Mouse (Mus musculus) spleen, postnatal 4 days (tissue): ENCODE results near the gene Brsk2.
"Not testable (repeated sequence)": the region's sequence is repeated elsewhere in the genome, so short reads cannot be mapped to it uniquely, and the experiment has no call there.

Experiments
- DNase-seq, 2 experiments: peaks; one replicate each; pipeline ENCODE4 v3.0.0; 2022; ENCODE audit warnings: low spot score in 2 of 2

The Brsk2 gene

GRCm38 (mm10) chr7:141948906-141949798 is at the start of gene Brsk2:
Brsk2 (plus strand) TSS chr7:141949751.
- DNase-seq = peak; percentile 78 to 89

DNA sequence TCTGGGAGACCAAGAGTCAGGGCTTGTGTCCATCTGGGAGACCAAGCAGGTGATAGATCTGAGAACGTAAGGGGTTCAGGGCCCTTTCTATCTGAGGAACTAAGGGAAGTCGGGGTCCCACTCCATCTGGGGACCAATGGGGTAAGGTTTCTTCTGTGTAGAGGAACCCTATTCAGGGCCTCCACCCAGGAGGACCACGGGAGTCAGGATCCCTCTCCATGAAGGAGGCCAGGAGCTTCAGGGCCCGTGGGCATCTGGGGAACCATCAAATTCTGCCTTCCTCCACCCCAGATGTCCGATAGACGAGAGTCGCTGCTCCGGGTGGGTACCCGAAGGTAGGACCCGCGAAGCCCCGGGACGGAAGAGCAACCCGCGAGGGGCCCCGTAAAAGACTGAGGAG is 47.7 kb upstream of the Brsk2 start:
- DNase-seq = no peak

DNA sequence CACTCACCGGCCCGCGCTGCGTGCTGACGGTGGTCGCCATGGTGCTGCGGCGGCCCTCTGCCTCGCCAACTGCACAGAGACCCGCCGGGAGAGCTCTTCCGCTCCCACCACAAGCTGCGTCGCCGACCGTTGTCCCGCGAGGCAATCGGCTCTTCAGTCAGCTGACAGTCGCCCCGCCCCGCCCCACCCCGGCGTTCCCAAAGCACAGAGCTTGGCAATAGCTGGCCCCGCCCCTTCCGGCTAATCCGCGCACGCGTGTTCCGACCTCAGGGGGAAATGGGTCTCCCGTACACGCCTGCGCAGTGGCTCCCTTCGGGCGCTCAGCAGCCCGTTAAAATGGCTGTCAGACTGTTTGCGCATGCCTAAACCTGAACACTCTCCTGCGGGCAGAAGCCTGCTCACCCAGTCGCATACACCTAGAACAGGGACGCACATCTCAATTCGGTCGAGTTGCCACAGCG is 47.3 kb upstream of the Brsk2 start:
- peak; percentile 100 for DNase-seq

DNA sequence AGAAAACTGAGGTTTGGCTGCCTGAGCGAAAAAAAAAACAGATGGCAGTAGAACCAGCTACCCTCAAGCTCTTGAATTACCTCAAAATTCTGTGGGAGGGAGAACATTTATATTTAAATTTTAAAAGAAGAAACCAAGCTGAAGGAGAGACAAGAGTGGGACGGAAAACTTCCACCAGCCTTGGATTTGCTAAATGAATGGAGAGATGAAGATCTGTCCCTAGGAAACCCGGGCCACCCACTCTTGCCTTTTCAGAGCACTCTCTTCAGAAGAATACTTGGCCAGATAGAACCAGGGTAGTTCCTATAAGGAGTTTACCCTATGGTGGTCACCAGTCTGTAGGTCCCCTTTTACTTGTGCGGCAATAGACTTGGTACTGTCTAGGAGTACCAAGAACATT is 46.8 kb upstream of the Brsk2 start:
- DNase-seq = no peak

- DNase-seq = no peak
Observed at GRCm38 (mm10) chr7:141908591-141908990, 41.0 kb upstream of the Brsk2 start.

DNA sequence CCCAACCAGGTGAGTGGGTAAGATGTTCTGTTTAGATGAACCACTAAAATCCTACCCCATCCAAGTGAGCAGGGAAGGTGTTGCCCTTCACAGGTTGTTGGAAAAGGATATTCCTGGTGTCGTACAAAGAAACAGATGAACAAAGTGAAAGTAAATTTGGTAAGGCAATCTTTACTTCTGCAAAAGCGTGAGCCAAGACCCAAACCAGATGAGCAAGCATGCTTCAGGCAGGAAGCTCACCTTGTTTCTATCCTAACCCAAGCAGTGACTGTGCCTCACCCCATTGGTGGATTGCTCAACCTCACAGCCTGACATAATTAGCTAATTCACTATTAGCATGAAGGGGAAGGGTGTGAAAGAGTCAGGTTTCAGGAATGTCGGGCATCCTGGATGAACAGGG is 38.2 kb upstream of the Brsk2 start:
- no peak for DNase-seq

DNA sequence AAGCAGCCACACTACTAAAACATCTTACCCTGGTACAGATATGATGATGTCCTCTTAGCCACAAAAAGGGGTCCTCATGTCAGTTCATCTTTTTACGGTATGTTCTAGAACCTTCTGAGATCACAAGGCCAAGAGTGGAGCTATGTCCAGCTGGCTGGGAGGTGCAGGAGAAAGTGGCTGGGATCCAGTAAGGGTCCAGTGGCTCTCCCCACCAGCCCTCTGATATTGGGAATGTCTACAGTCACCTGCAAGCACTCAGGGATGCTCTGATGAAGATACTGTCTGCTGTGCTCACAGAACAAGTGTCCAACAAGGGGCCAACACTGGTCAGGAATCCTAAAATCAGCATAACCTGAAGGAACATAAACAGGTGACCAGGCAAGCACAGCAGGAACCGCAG is 31.1 kb upstream of the Brsk2 start, which contains the start of gene Tollip:
TSS of gene Tollip (minus strand) at position 101 of the 400 bp plus-strand sequence.
- DNase-seq = no peak

DNA sequence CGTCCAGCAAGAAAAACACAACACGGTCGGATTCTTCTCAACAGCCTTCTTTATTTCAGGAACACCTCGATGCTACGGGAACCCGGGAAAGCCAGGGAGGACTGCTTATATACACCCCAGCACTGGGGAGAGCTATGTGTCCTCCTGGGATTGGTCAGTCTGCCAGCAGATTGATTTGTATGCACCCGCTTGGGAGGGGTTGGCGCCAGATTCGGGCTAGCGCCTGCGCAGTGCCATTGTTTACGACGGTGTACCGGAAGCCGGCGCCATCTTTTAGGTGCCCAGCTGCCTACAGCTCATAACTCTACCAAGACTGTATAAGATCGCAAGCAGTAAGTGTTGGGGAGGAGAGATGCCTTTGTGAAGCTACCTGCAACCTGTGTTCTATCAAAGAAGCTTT is 25.4 kb upstream of the Brsk2 start:
- not testable (repeated sequence) for DNase-seq

- peak; percentile 62 to 90 for DNase-seq
Observed at GRCm38 (mm10) chr7:141924917-141925316, 24.6 kb upstream of the Brsk2 start.

DNA sequence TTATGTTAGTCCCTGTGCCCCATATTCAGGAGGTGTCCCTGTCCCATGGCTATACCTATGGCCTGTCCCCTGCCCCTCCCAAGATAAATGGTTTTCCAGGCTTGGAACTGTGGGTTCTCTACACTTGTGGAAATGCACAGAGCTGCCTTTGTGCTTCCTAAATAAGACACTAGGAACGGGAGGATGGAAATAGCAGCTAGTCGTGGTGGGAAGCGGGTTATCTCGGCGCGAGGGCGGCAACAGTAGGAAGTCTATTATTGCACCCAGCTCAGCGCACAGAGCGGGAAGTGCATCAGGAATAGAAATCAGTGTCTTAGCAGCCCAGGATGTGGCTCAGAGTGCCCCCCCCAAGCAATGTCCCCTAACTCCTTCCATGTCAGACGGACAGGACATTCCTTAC is 20.9 kb upstream of the Brsk2 start:
- no peak for DNase-seq

- DNase-seq = no peak
Observed at GRCm38 (mm10) chr7:141934128-141934898, 15.2 kb upstream of the Brsk2 start.

- no peak for DNase-seq
Observed at GRCm38 (mm10) chr7:141934951-141935350, 14.6 kb upstream of the Brsk2 start.

DNA sequence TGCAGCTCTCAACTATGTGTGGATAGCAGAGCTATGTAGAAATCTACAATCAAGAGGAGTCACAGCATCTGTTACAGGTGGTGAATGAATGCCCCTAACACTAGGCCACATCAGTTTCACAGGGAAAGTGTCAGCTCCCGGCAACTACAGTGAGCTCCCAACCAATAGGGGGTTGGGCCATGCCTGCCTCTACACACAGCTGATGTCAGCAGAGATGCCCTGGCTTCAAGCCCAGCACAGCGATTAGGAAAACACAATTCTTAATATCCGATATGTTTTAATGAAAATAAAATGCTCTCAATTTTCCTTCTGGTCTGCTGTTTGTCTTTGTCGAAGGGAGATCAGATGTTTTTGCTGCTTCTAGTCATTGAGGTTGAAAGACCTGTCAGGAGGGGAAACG is 6.1 kb upstream of the Brsk2 start:
- DNase-seq = no peak

- no peak for DNase-seq
Observed at GRCm38 (mm10) chr7:141945927-141946326, 3.6 kb upstream of the Brsk2 start.

DNA sequence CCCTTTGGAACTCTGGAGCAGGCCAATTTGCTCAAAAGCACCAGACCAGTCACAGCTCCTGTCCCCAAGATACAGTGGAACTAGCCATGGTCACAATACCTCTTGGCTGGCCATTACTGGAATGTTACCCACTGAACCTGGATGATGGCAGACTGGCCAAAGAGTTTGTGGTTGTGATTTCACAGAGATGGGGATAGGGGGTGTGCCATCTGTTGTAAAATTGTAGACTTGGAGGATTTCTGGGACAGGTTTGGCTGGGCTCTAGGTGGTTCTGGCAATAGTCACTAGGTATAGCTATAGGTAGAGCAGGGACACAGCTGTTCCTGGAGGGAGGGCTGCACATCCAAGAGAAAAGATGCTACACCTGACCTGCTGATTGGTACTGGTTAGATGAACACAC is 2.0 kb upstream of the Brsk2 start:
- no peak for DNase-seq

DNA sequence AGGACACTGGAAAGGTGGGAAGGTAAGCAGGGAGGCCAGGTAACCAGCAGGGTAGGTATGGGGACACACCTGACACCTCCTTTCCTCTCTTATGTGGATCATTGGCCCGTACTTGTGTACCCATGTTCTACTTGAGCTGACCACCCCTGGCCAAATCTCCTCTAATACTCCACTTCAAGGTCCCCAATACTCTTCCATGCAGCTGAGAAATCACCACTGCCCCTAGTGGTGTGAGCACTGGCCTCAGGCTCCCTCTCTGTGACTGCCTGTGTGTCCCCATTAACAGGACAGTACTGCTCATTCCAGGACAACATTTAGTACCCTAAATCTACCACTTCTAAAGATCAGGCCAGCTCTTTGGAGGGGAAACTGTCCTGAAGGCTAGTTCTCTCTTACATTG is 1.5 kb upstream of the Brsk2 start:
- DNase-seq = no peak

GRCm38 (mm10) chr7:141949799-141950103 is 200 bp downstream of the Brsk2 start:
- no peak for DNase-seq

GRCm38 (mm10) chr7:141950104-141951013 is 808 bp downstream of the Brsk2 start:
- peak in 1 of 2 experiments; percentile 65 for DNase-seq

DNA sequence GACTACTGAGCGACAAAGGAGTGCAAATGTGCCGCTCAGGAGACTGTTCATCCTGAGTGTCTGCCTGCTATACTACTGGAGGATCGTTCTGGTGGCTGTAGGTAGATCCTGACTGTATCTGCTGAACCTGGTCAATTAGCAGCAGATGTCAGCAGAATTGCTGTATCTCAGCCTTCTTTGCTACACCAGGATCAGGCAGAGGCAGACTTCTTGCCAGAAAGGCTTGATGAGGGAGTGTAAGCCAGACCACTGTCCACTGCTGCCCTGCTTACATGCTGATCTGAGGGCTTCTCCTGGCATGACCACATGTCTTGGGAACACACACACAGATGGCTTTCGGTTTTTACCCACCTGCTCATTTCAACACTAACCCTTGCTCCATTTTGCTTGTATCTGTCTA is 2.3 kb downstream of the Brsk2 start:
- DNase-seq = no peak

DNA sequence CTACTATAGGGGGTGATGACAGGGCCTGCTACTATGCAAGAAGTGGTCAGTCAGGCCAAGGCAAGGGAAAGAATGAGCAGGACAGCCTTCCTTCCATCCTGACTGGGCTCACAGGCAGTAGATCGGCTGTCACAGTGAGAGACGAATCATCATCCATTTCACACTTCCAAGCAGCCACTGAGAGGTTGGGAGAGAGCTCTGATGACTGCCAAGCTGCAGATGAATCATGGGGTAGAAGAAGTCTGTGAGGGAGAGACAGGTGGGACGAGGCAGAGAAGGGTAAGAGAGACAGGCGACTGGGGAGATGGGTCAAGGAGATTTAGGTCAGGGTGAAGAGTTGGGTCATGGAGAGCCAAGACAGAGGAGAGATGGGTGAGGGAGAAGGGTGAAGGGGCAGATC is 3.4 kb downstream of the Brsk2 start:
- DNase-seq = no peak

- no peak for DNase-seq
Observed at GRCm38 (mm10) chr7:141953616-141954015, 4.1 kb downstream of the Brsk2 start.
